Mouse (Mus musculus): ENCODE measurements at regions not wholly inside any gene's neighbourhood (a gene's known extent, or its start where the extent isn't known, plus 50 kb on each side); places are given as distances from the start of the nearest gene placed in this dataset.

DNA sequence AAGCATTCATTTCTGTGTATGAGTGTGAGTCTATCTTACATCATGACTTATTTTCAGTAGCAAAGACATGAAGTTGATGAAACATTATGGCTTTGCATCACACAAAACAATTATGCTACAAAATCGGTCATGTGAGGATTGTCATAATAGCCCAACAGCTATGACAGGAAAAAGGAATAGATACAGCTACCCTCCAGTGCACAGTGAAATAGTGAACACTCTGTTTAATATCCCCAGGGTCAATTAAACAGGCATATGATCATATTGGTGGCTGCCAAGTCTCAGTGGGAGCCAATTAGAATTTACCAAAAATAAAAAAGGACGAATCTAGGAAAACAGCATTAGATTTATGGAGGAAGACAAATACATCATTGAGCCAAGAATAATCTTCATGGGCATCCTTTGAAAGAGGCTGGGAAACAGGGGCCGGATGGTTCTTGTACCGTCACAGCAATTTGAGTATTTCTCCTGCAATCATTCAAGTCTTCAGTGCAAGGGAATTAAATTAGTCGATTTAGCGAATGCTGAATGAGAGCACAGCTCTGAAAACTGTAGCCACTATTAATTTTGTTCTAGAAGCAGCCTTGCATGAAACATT, 123.8 kb upstream of the Etl4 start:
- Histone ChIP-seq H3K4me3 (ENCODE audit: insufficient read depth, poor library complexity, severe bottlenecking) (no peak overlapping the region), H3K27me3 (ENCODE audit: control insufficient read depth, insufficient read depth, insufficient read length) (no peaks in the 10 kb centered on the region), H3ac (ENCODE audit: control insufficient read depth, insufficient read length, low read depth) (no peak overlapping the region), H3K79me3 (ENCODE audit: low read depth) (no peaks in the 10 kb centered on the region), H3K79me2 (ENCODE audit: control insufficient read depth, insufficient read depth) (no peaks in the 10 kb centered on the region), H3K36me3 (ENCODE audit: control insufficient read depth, insufficient read depth) (no peaks in the 10 kb centered on the region)
- TF ChIP-seq USF1 (IDR thresholded peaks at IDR 0.05; ENCODE audit: low read depth) (no peak), MAX (IDR thresholded peaks at IDR 0.05) (no peak), MYOD1 (IDR thresholded peaks at IDR 0.05; ENCODE audit: control insufficient read depth, insufficient read length, low read depth) (no peak), MYOG (IDR thresholded peaks at IDR 0.05; ENCODE audit: control insufficient read depth, extremely low read depth, insufficient read length) (no peak), CEBPB (IDR thresholded peaks at IDR 0.05; ENCODE audit: low read depth) (no peak), FOSL1 (IDR thresholded peaks at IDR 0.05; ENCODE audit: insufficient read depth, low read length, poor library complexity, severe bottlenecking) (no peak), CTCF (IDR thresholded peaks at IDR 0.05; ENCODE audit: control insufficient read depth, insufficient read depth, insufficient read length) (no peak)

GRCm38 (mm10) chr2:19792177-19792576, 117.4 kb upstream of the Etl4 start:
- Histone ChIP-seq H3ac (ENCODE audit: control insufficient read depth, insufficient read length, low read depth) (no peak overlapping the region), H3K27me3 (ENCODE audit: control insufficient read depth, insufficient read depth, insufficient read length) (no peaks in the 10 kb centered on the region), H3K4me3 (ENCODE audit: insufficient read depth, poor library complexity, severe bottlenecking) (no peak overlapping the region), H3K36me3 (ENCODE audit: control insufficient read depth, insufficient read depth) (no peaks in the 10 kb centered on the region), H3K79me2 (ENCODE audit: control insufficient read depth, insufficient read depth) (no peaks in the 10 kb centered on the region), H3K79me3 (ENCODE audit: low read depth) (no peaks in the 10 kb centered on the region)
- TF ChIP-seq MYOD1 (IDR thresholded peaks at IDR 0.05; ENCODE audit: control insufficient read depth, insufficient read length, low read depth) = no peak
- TF ChIP-seq MYOG (IDR thresholded peaks at IDR 0.05; ENCODE audit: control insufficient read depth, extremely low read depth, insufficient read length) = no peak
- no peak for TF ChIP-seq MAX (IDR thresholded peaks at IDR 0.05)
- no peak for TF ChIP-seq CTCF (IDR thresholded peaks at IDR 0.05; ENCODE audit: control insufficient read depth, insufficient read depth, insufficient read length)
- no peak for TF ChIP-seq CEBPB (IDR thresholded peaks at IDR 0.05; ENCODE audit: low read depth)
- TF ChIP-seq USF1 (IDR thresholded peaks at IDR 0.05; ENCODE audit: low read depth) = no peak
- no peak for TF ChIP-seq FOSL1 (IDR thresholded peaks at IDR 0.05; ENCODE audit: insufficient read depth, low read length, poor library complexity, severe bottlenecking)

- no peaks in the 10 kb centered on the region for H3K79me2 ChIP-seq (ENCODE audit: control insufficient read depth, insufficient read depth)
- no peaks in the 10 kb centered on the region for H3K79me3 ChIP-seq (ENCODE audit: low read depth)
- TF ChIP-seq MYOG (IDR thresholded peaks at IDR 0.05; ENCODE audit: control insufficient read depth, extremely low read depth, insufficient read length) (no peak), USF1 (IDR thresholded peaks at IDR 0.05; ENCODE audit: low read depth) (no peak), MYOD1 (IDR thresholded peaks at IDR 0.05; ENCODE audit: control insufficient read depth, insufficient read length, low read depth) (no peak), MAX (IDR thresholded peaks at IDR 0.05) (no peak), FOSL1 (IDR thresholded peaks at IDR 0.05; ENCODE audit: insufficient read depth, low read length, poor library complexity, severe bottlenecking) (no peak), CEBPB (IDR thresholded peaks at IDR 0.05; ENCODE audit: low read depth) (no peak), CTCF (IDR thresholded peaks at IDR 0.05; ENCODE audit: control insufficient read depth, insufficient read depth, insufficient read length) (no peak)
- H3ac ChIP-seq (ENCODE audit: control insufficient read depth, insufficient read length, low read depth) = no peak overlapping the region
- no peak overlapping the region for H3K4me3 ChIP-seq (ENCODE audit: insufficient read depth, poor library complexity, severe bottlenecking)
- no peaks in the 10 kb centered on the region for H3K36me3 ChIP-seq (ENCODE audit: control insufficient read depth, insufficient read depth)
- H3K27me3 ChIP-seq (ENCODE audit: control insufficient read depth, insufficient read depth, insufficient read length) = no peaks in the 10 kb centered on the region
Measured at GRCm38 (mm10) chr2:19796790-19797189, 112.8 kb upstream of the Etl4 start.
